Mouse (Mus musculus) MEL (cell line): ENCODE measurements around the gene Zfp729a. TPM values are rescaled to one million over a fixed set of nuclear protein-coding genes. Genes with fewer than 3 reads are reported as not detected.

ENCODE experiments used
- DNase-seq: peaks from one replicate; pipeline ENCODE4 v3.0.0; 2011; ENCODE audit warnings: low read depth, low spot score
- H3K27ac ChIP-seq: 2 replicates; pipeline ENCODE4 v1.5.1; 2012; ENCODE audit warnings: low read depth, mild to moderate bottlenecking, control low read depth, low read length, moderate library complexity; ENCODE audit not compliant: control insufficient read depth
- H3K27me3 ChIP-seq, 2 experiments: fragments of 150-350 bp in 1 of 2; sonication (generic) in 1 of 2; 2 replicates each; pipeline ENCODE4 v1.6.1; 2012; ENCODE audit warnings: low read length in 2 of 2, mild to moderate bottlenecking in 2 of 2, improper control_type of control experiment in 1 of 2, moderate library complexity in 1 of 2; ENCODE audit not compliant: insufficient read depth in 2 of 2, control insufficient read depth in 1 of 2
- H3K36me3 ChIP-seq, 2 experiments: 2 replicates each; pipeline ENCODE4 v1.6.1; 2012 to 2014; ENCODE audit warnings: low read length in 2 of 2, improper control_type of control experiment in 1 of 2, inconsistent platforms in 1 of 2, mild to moderate bottlenecking in 1 of 2; ENCODE audit not compliant: insufficient read depth in 2 of 2, control insufficient read depth in 1 of 2
- H3K4me1 ChIP-seq, 2 experiments: fragments of 150-350 bp in 1 of 2; sonication (generic) in 1 of 2; 2 replicates each; pipeline ENCODE4 v1.6.1; 2012; ENCODE audit warnings: low read length in 2 of 2, improper control_type of control experiment in 1 of 2, mild to moderate bottlenecking in 1 of 2; ENCODE audit not compliant: insufficient read depth in 2 of 2, control insufficient read depth in 1 of 2
- H3K4me3 ChIP-seq, 2 experiments: fragments of 150-350 bp in 1 of 2; sonication (generic) in 1 of 2; 2 replicates each; pipeline ENCODE4 v1.5.1; 2012; ENCODE audit warnings: low read depth in 2 of 2, low read length in 2 of 2, mild to moderate bottlenecking in 2 of 2, moderate library complexity in 2 of 2, control low read depth in 1 of 2, improper control_type of control experiment in 1 of 2; ENCODE audit not compliant: control insufficient read depth in 1 of 2, insufficient read depth in 1 of 2
- H3K79me2 ChIP-seq: 2 replicates; pipeline ENCODE4 v1.6.1; 2012; ENCODE audit warnings: mild to moderate bottlenecking, low read length, moderate library complexity; ENCODE audit not compliant: control insufficient read depth, poor library complexity, insufficient read depth
- H3K9ac ChIP-seq: 2 replicates; pipeline ENCODE4 v1.6.1; 2012; ENCODE audit warnings: low read depth, mild to moderate bottlenecking, control low read depth, low read length, moderate library complexity; ENCODE audit not compliant: control insufficient read depth, poor library complexity, severe bottlenecking
- H3K9me3 ChIP-seq: fragments of 150-350 bp; sonication (generic); replicated peaks from 2 replicates; pipeline ENCODE4 v1.6.1; 2012; ENCODE audit warnings: mild to moderate bottlenecking, low read length, improper control_type of control experiment, moderate library complexity; ENCODE audit not compliant: insufficient read depth
- BHLHE40 ChIP-seq: IDR thresholded peaks from 2 replicates; pipeline ENCODE4 v1.6.1; 2012; ENCODE audit warnings: low read depth, mild to moderate bottlenecking, inconsistent platforms, low read length, improper control_type of control experiment, borderline replicate concordance
- CHD1 ChIP-seq: IDR thresholded peaks from 2 replicates; pipeline ENCODE4 v1.6.1; 2012; ENCODE audit warnings: low read depth, mild to moderate bottlenecking, inconsistent platforms, low read length, improper control_type of control experiment
- CHD2 ChIP-seq: IDR thresholded peaks from 2 replicates; pipeline ENCODE4 v1.6.1; 2011; ENCODE audit warnings: low read length, improper control_type of control experiment
- CTCF ChIP-seq, 3 experiments: IDR thresholded peaks in 2 of 3; conservative IDR thresholded peaks in 1 of 3; 2 replicates each; pipeline ENCODE4 v1.5.1; 2011 to 2012; ENCODE audit warnings: low read length in 3 of 3, low read depth in 2 of 3, mild to moderate bottlenecking in 2 of 3, improper control_type of control experiment in 1 of 3, inconsistent platforms in 1 of 3, mixed read lengths in 1 of 3, moderate library complexity in 1 of 3; ENCODE audit not compliant: control insufficient read depth in 1 of 3, insufficient read depth in 1 of 3, poor library complexity in 1 of 3, severe bottlenecking in 1 of 3
- E2F4 ChIP-seq: IDR thresholded peaks from 2 replicates; pipeline ENCODE4 v1.6.1; 2011; ENCODE audit warnings: low read depth, low read length, improper control_type of control experiment, borderline replicate concordance
- ELF1 ChIP-seq: IDR thresholded peaks from 2 replicates; pipeline ENCODE4 v1.6.1; 2014; ENCODE audit warnings: low read depth, mild to moderate bottlenecking, inconsistent platforms, low read length, improper control_type of control experiment, moderate library complexity
- EP300 ChIP-seq, 2 experiments: IDR thresholded peaks; 2 replicates each; pipeline ENCODE4 v1.6.1; 2011; ENCODE audit warnings: improper control_type of control experiment in 2 of 2, low read length in 2 of 2, low read depth in 1 of 2, mild to moderate bottlenecking in 1 of 2
- ETS1 ChIP-seq: IDR thresholded peaks from 2 replicates; pipeline ENCODE4 v1.6.1; 2012; ENCODE audit warnings: low read depth, mild to moderate bottlenecking, inconsistent platforms, low read length, improper control_type of control experiment, moderate library complexity
- GABPA ChIP-seq: IDR thresholded peaks from 2 replicates; pipeline ENCODE4 v1.6.1; 2012; ENCODE audit warnings: low read depth, mild to moderate bottlenecking, inconsistent platforms, low read length, improper control_type of control experiment, moderate library complexity
- GATA1 ChIP-seq: IDR thresholded peaks from 2 replicates; pipeline ENCODE4 v1.6.1; 2011; ENCODE audit warnings: low read depth, low read length, improper control_type of control experiment
- HCFC1 ChIP-seq: IDR thresholded peaks from 2 replicates; pipeline ENCODE4 v1.6.1; 2012; ENCODE audit warnings: low read depth, mild to moderate bottlenecking, inconsistent platforms, low read length, improper control_type of control experiment, moderate library complexity
- JUND ChIP-seq: IDR thresholded peaks from 2 replicates; pipeline ENCODE4 v1.6.1; 2011; ENCODE audit warnings: low read depth, mild to moderate bottlenecking, improper control_type of control experiment, low read length
- KAT2A ChIP-seq: conservative IDR thresholded peaks from 2 replicates; pipeline ENCODE4 v1.6.1; 2012; ENCODE audit warnings: low read depth, low read length, improper control_type of control experiment, inconsistent platforms
- MAFK ChIP-seq: IDR thresholded peaks from 2 replicates; pipeline ENCODE4 v1.6.1; 2011; ENCODE audit warnings: low read depth, mild to moderate bottlenecking, low read length, improper control_type of control experiment, borderline replicate concordance
- MAX ChIP-seq: IDR thresholded peaks from 2 replicates; pipeline ENCODE4 v1.6.1; 2011; ENCODE audit warnings: low read length, improper control_type of control experiment
- MEF2A ChIP-seq: IDR thresholded peaks from 2 replicates; pipeline ENCODE4 v1.6.1; 2014; ENCODE audit warnings: low read depth, mild to moderate bottlenecking, inconsistent platforms, low read length, improper control_type of control experiment; ENCODE audit not compliant: poor library complexity, insufficient replicate concordance, severe bottlenecking; ENCODE audit errors: extremely low read depth
- MXI1 ChIP-seq: IDR thresholded peaks from 2 replicates; pipeline ENCODE4 v1.6.1; 2011; ENCODE audit warnings: mild to moderate bottlenecking, low read depth, low read length, improper control_type of control experiment
- MYB ChIP-seq: IDR thresholded peaks from 2 replicates; pipeline ENCODE4 v1.6.1; 2011; ENCODE audit warnings: mild to moderate bottlenecking, low read depth, low read length, improper control_type of control experiment
- MYC ChIP-seq: IDR thresholded peaks from 2 replicates; pipeline ENCODE4 v1.6.1; 2011; ENCODE audit warnings: low read depth, mild to moderate bottlenecking, low read length, improper control_type of control experiment, moderate library complexity
- NELFE ChIP-seq: IDR thresholded peaks from 2 replicates; pipeline ENCODE4 v1.6.1; 2011; ENCODE audit warnings: low read depth, low read length, improper control_type of control experiment
- NRF1 ChIP-seq: IDR thresholded peaks from 2 replicates; pipeline ENCODE4 v1.6.1; 2014; ENCODE audit warnings: low read depth, mild to moderate bottlenecking, inconsistent platforms, low read length, improper control_type of control experiment, moderate library complexity; ENCODE audit not compliant: poor library complexity, insufficient read depth, severe bottlenecking
- POLR2A ChIP-seq, 2 experiments: IDR thresholded peaks; 2 replicates each; pipeline ENCODE4 v1.6.1; 2011 to 2012; ENCODE audit warnings: low read length in 2 of 2, mild to moderate bottlenecking in 2 of 2, control low read depth in 1 of 2, improper control_type of control experiment in 1 of 2, low read depth in 1 of 2, moderate library complexity in 1 of 2; ENCODE audit not compliant: control insufficient read depth in 1 of 2, insufficient read depth in 1 of 2, poor library complexity in 1 of 2
- POLR2AphosphoS2 ChIP-seq: IDR thresholded peaks from 2 replicates; pipeline ENCODE4 v1.6.1; 2011; ENCODE audit warnings: low read length, improper control_type of control experiment
- POLR2AphosphoS5 ChIP-seq: IDR thresholded peaks from 2 replicates; pipeline ENCODE4 v1.6.1; 2012; ENCODE audit warnings: low read depth, borderline replicate concordance, mild to moderate bottlenecking, inconsistent platforms, low read length, moderate library complexity, mixed read lengths
- RAD21 ChIP-seq: IDR thresholded peaks from 2 replicates; pipeline ENCODE4 v1.6.1; 2011; ENCODE audit warnings: mild to moderate bottlenecking, low read depth, low read length, improper control_type of control experiment
- RCOR1 ChIP-seq: IDR thresholded peaks from 2 replicates; pipeline ENCODE4 v1.6.1; 2012; ENCODE audit warnings: low read depth, mild to moderate bottlenecking, inconsistent platforms, low read length, improper control_type of control experiment
- SIN3A ChIP-seq: IDR thresholded peaks from 2 replicates; pipeline ENCODE4 v1.6.1; 2012; ENCODE audit warnings: low read length, improper control_type of control experiment, inconsistent platforms
- TBP ChIP-seq: IDR thresholded peaks from 2 replicates; pipeline ENCODE4 v1.8.0; 2011; ENCODE audit warnings: low read depth, low read length, improper control_type of control experiment
- TCF12 ChIP-seq: IDR thresholded peaks from 2 replicates; pipeline ENCODE4 v1.6.1; 2014; ENCODE audit warnings: low read depth, mild to moderate bottlenecking, inconsistent platforms, low read length, improper control_type of control experiment, moderate library complexity
- UBTF ChIP-seq: IDR thresholded peaks from 2 replicates; pipeline ENCODE4 v1.6.1; 2012; ENCODE audit warnings: low read depth, mild to moderate bottlenecking, inconsistent platforms, low read length, improper control_type of control experiment, moderate library complexity, borderline replicate concordance; ENCODE audit not compliant: insufficient read depth
- USF1 ChIP-seq: IDR thresholded peaks from 2 replicates; pipeline ENCODE4 v1.6.1; 2014; ENCODE audit warnings: low read depth, mild to moderate bottlenecking, inconsistent platforms, low read length, improper control_type of control experiment, moderate library complexity
- ZC3H11A ChIP-seq: IDR thresholded peaks from 2 replicates; pipeline ENCODE4 v1.6.1; 2012; ENCODE audit warnings: low read depth, mild to moderate bottlenecking, inconsistent platforms, low read length, improper control_type of control experiment
- ZKSCAN1 ChIP-seq: IDR thresholded peaks from 2 replicates; pipeline ENCODE4 v1.6.1; 2012; ENCODE audit warnings: low read depth, mild to moderate bottlenecking, inconsistent platforms, low read length, improper control_type of control experiment, moderate library complexity
- ZMIZ1 ChIP-seq: IDR thresholded peaks from 2 replicates; pipeline ENCODE4 v1.6.1; 2012; ENCODE audit warnings: low read depth, mild to moderate bottlenecking, inconsistent platforms, low read length, improper control_type of control experiment, moderate library complexity
- ZNF384 ChIP-seq: IDR thresholded peaks from 2 replicates; pipeline ENCODE4 v1.6.1; 2012; ENCODE audit warnings: low read depth, mild to moderate bottlenecking, inconsistent platforms, low read length, improper control_type of control experiment
- polyA plus RNA-seq, 2 experiments: library from polyadenylated mRNA; stranded (reverse) in 1 of 2; unstranded in 1 of 2; fragments of >175 nt in 1 of 2; fragments of >200 nt in 1 of 2; gene quantifications; 2 replicates each; pipeline versions ENCODE4 v1.2.1 to v1.2.4; 2012; ENCODE audit warnings: low replicate concordance in 2 of 2, low read depth in 1 of 2; ENCODE audit not compliant: insufficient read length in 2 of 2, insufficient read depth in 1 of 2, missing spikeins in 1 of 2
- total RNA-seq: library from RNA; depleted of rRNA; stranded (reverse); fragments of 300-350 nt; gene quantifications from 2 replicates; pipeline ENCODE4 v1.2.3, GENCODE M21; 2012; rRNA removed

Gene Zfp729a
- total RNA-seq (1.9 and 2.7 TPM in 2 replicates), polyA plus RNA-seq (1 to 10 TPM in 1 of 2 experiments, not detected in 1; 2.6 TPM)

DNA sequence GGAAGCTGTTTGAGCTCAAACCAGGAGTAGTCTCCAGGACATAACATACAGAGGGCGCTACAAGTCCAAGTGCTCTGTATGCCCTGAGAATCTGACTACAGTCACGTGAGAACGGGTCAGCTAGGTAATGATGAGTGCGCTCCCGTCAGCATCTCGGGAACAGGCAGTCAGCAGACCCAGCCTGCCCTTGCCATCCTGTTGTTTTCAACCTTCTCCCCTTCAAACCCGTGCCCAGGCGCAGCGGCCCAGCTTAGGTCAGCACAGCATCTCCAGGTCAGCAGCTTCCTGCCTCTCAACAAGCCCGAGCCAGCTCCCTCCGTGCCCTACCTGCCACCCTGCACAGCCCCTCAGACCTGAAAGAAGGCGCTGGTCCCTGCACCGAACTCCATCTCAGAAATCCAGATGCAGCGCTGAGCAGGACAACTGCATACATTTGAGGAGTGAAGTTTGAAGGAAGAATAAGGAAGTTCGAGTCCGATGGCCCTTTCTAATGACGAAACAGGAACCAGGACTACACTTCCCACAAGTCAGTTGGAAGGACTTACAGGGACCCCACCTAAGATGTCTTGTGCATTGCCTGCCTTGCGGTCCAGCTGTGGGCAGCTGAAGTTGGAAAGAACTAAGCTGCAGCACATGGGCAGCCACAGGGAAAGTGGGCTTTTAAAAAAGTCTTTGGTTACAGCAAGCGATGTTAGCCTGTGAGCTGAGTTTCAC is at the start of gene Zfp729a, which contains the start of gene Gm49345:
Gene Zfp729a (minus strand): TSS at position 498 of the 714 bp plus-strand sequence.
Gene Gm49345 (minus strand): TSS at position 476 of the 714 bp plus-strand sequence.
- DNase-seq, result peak; percentile 96
- H3K36me3 ChIP-seq, result no peaks in the 10 kb centered on the region; a peak in 1 of 4 replicates
- H3K4me3 ChIP-seq, result peak within 1 kb of the TSS; percentile 71 to 76
- peak within 1 kb of the TSS; percentile 78 for H3K9ac ChIP-seq
- no peaks in the 10 kb centered on the region for H3K27me3 ChIP-seq
- peaks cover 0 to 2% of the 10 kb centered on the region in 2 experiments; a peak in 1 of 4 replicates for H3K4me1 ChIP-seq
- peaks cover 3% of the 10 kb centered on the region for H3K79me2 ChIP-seq
- no peaks in the 10 kb centered on the region for H3K9me3 ChIP-seq
- H3K27ac ChIP-seq, result peak within 1 kb of the TSS; percentile 60
- TF ChIP-seq GATA1 (peak; percentile 18; the same call in 1 of the 2 replicates), ZMIZ1 (no peak), MAFK (no peak), MXI1 (peak; percentile 88), CHD1 (no peak), POLR2AphosphoS2 (no peak), MYB (no peak), MYC (peak; percentile 84), RCOR1 (no peak), USF1 (peak; percentile 66), GABPA (no peak), KAT2A (peak; percentile 95), JUND (no peak), ZC3H11A (no peak), BHLHE40 (peak; percentile 62; the same call in 1 of the 2 replicates), POLR2A (IDR thresholded peaks at IDR 0.05; ENCODE audit: control insufficient read depth in 1 of 2, insufficient read depth in 1 of 2, low read depth in 1 of 2, low read length in 2 of 2, poor library complexity in 1 of 2) (peak in 1 of 2 experiments; percentile 61; a peak in 1 of 4 replicates), TBP (peak; percentile 84), ZNF384 (no peak), ETS1 (no peak), ZKSCAN1 (no peak), E2F4 (no peak), MEF2A (no peak), EP300 (IDR thresholded peaks at IDR 0.05; ENCODE audit: low read depth in 1 of 2, low read length in 2 of 2) (no peak), SIN3A (peak; percentile 94), NRF1 (no peak), MAX (peak; percentile 95), CHD2 (no peak), POLR2AphosphoS5 (no peak), CTCF (IDR thresholded peaks at IDR 0.05 in 2 of 3, conservative IDR thresholded peaks at IDR 0.05 in 1 of 3; ENCODE audit: control insufficient read depth in 1 of 3, insufficient read depth in 1 of 3, low read depth in 2 of 3, low read length in 3 of 3, poor library complexity in 1 of 3, severe bottlenecking in 1 of 3) (peak in 1 of 3 experiments; percentile 33; a peak in 2 of 6 replicates), NELFE (peak; percentile 42), RAD21 (peak; percentile 9), HCFC1 (peak; percentile 94), UBTF (no peak), ELF1 (peak; percentile 96), TCF12 (peak; percentile 50; the same call in 1 of the 2 replicates)
